Mouse (Mus musculus) kidney, embryonic 15.5 days (tissue): ENCODE results near the gene Obsl1. TPM values are rescaled to one million over a fixed set of nuclear protein-coding genes. Genes with fewer than 3 reads are reported as not detected.

ENCODE experiments used
- ATAC-seq: fragments of 200-750 bp; cut with Nextera tagmentation; replicated peaks from 2 replicates; pipeline ENCODE4 v1.8.0; 2017; ENCODE audit warnings: moderate TSS enrichment; ENCODE audit not compliant: low FRiP score
- H3K27ac ChIP-seq: fragments of 300-500 bp; sonication (generic); 2 replicates; pipeline ENCODE4 v1.5.1; 2015; ENCODE audit warnings: mild to moderate bottlenecking, inconsistent platforms
- H3K27me3 ChIP-seq: fragments of 300-500 bp; sonication (generic); 2 replicates; pipeline ENCODE4 v1.6.1; 2015; ENCODE audit warnings: inconsistent platforms
- H3K36me3 ChIP-seq: fragments of 300-500 bp; sonication (generic); 2 replicates; pipeline ENCODE4 v1.6.1; 2015; ENCODE audit warnings: inconsistent platforms
- H3K4me1 ChIP-seq: fragments of 300-500 bp; sonication (generic); 2 replicates; pipeline ENCODE4 v1.6.1; 2015; ENCODE audit warnings: inconsistent platforms
- H3K4me2 ChIP-seq: fragments of 300-500 bp; sonication (generic); 2 replicates; pipeline ENCODE4 v1.6.1; 2015; ENCODE audit warnings: moderate library complexity, mild to moderate bottlenecking, inconsistent platforms
- H3K4me3 ChIP-seq: fragments of 300-500 bp; sonication (generic); replicated peaks from 2 replicates; pipeline ENCODE4 v1.5.1; 2015; ENCODE audit warnings: mild to moderate bottlenecking, inconsistent platforms
- H3K9ac ChIP-seq: fragments of 300-500 bp; sonication (generic); 2 replicates; pipeline ENCODE4 v1.6.1; 2015; ENCODE audit warnings: mild to moderate bottlenecking, inconsistent platforms
- H3K9me3 ChIP-seq: fragments of 300-500 bp; sonication (generic); replicated peaks from 2 replicates; pipeline ENCODE4 v1.6.1; 2016; ENCODE audit warnings: inconsistent platforms
- WGBS: fragments of 180-500 bp; shearing (Covaris S2); methylation state at CpG from one replicate; pipeline ENCODE4 v1.1.7; 2015; ENCODE audit warnings: mixed read lengths; 5-methylcytosine and 5-hydroxymethylcytosine counted together
- polyA plus RNA-seq: library from polyadenylated mRNA; unstranded; fragments of >200 nt; fragmentation: Nextera tagmentation; extraction: Ambion mirVana; gene quantifications from 2 replicates; pipeline ENCODE4 v1.2.1, GENCODE M21; 2015

Gene Obsl1
- polyA plus RNA-seq, 1 experiment from 2014 or later, result 80.1 TPM

- Histone ChIP-seq H3K4me3 (no peak overlapping the region), H3K4me2 (no peak overlapping the region), H3K27ac (no peak overlapping the region), H3K4me1 (peaks cover 9% of the 10 kb centered on the region; the same call in 1 of the 2 replicates), H3K9ac (no peak overlapping the region), H3K27me3 (no peaks in the 10 kb centered on the region), H3K9me3 (no peaks in the 10 kb centered on the region), H3K36me3 (peaks cover 32% of the 10 kb centered on the region)
- 65% methylated on average over 9 of the region's 9 CpGs for WGBS
- ATAC-seq, result no peak
These were observed 32.4 kb upstream of the Obsl1 start for GRCm38 (mm10) chr1:75538597-75539190.

GRCm38 (mm10) chr1:75537587-75537986 is 31.3 kb upstream of the Obsl1 start:
- Histone ChIP-seq H3K27ac (no peak overlapping the region), H3K4me2 (no peak overlapping the region), H3K27me3 (no peaks in the 10 kb centered on the region), H3K9ac (no peak overlapping the region), H3K4me1 (peaks cover 19% of the 10 kb centered on the region), H3K4me3 (no peak overlapping the region), H3K36me3 (peaks cover 43% of the 10 kb centered on the region), H3K9me3 (no peaks in the 10 kb centered on the region)
- 60% methylated on average over 2 of the region's 2 CpGs for WGBS
- no peak for ATAC-seq

- H3K36me3 ChIP-seq, result peaks cover 62% of the 10 kb centered on the region
- peak overlapping the region; percentile 66 for H3K27ac ChIP-seq
- peak; percentile 61 for ATAC-seq
- no peak overlapping the region for H3K9ac ChIP-seq
- H3K4me1 ChIP-seq, result peaks cover 21% of the 10 kb centered on the region
- no peaks in the 10 kb centered on the region for H3K27me3 ChIP-seq
- no peak overlapping the region for H3K4me3 ChIP-seq
- H3K9me3 ChIP-seq, result no peaks in the 10 kb centered on the region
- no peak overlapping the region for H3K4me2 ChIP-seq
- WGBS, result 71% methylated on average over 19 of the region's 19 CpGs
These were observed 27.3 kb upstream of the Obsl1 start for GRCm38 (mm10) chr1:75533325-75534252.

- no peaks in the 10 kb centered on the region for H3K9me3 ChIP-seq
- H3K27me3 ChIP-seq, result no peaks in the 10 kb centered on the region
- peak; percentile 68 for ATAC-seq
- no peak overlapping the region for H3K9ac ChIP-seq
- 58% methylated on average over 19 of the region's 19 CpGs for WGBS
- peaks cover 21% of the 10 kb centered on the region for H3K4me1 ChIP-seq
- no peak overlapping the region for H3K4me2 ChIP-seq
- H3K36me3 ChIP-seq, result peaks cover 71% of the 10 kb centered on the region
- no peak overlapping the region for H3K4me3 ChIP-seq
- H3K27ac ChIP-seq, result peak overlapping the region; percentile 66
These were observed 26.3 kb upstream of the Obsl1 start for GRCm38 (mm10) chr1:75532280-75533172.

GRCm38 (mm10) chr1:75530546-75530945 is 24.3 kb upstream of the Obsl1 start:
- WGBS, result 79% methylated on average over 4 of the region's 4 CpGs
- Histone ChIP-seq H3K9me3 (no peaks in the 10 kb centered on the region), H3K9ac (no peak overlapping the region), H3K27ac (no peak overlapping the region), H3K4me2 (no peak overlapping the region), H3K4me1 (peaks cover 21% of the 10 kb centered on the region), H3K36me3 (peaks cover 74% of the 10 kb centered on the region), H3K27me3 (no peaks in the 10 kb centered on the region), H3K4me3 (no peak overlapping the region)
- ATAC-seq, result no peak

GRCm38 (mm10) chr1:75524679-75525078 is 18.4 kb upstream of the Obsl1 start:
- Histone ChIP-seq H3K27me3 (no peaks in the 10 kb centered on the region), H3K36me3 (peaks cover 44% of the 10 kb centered on the region), H3K4me2 (no peak overlapping the region), H3K9ac (0 out of 2 replicates have a peak overlapping the region, but pooled peaks have one; percentile 3), H3K4me3 (no peak overlapping the region), H3K27ac (no peak overlapping the region), H3K4me1 (peaks cover 19% of the 10 kb centered on the region), H3K9me3 (no peaks in the 10 kb centered on the region)
- no peak for ATAC-seq
- 82% methylated on average over 7 of the region's 7 CpGs for WGBS

GRCm38 (mm10) chr1:75521321-75522031 is 15.2 kb upstream of the Obsl1 start, which contains the start of gene Stk11ip:
Gene Stk11ip (plus strand): TSS chr1:75521529.
- peak within 1 kb of the TSS; percentile 51 for H3K9ac ChIP-seq
- H3K27me3 ChIP-seq, result no peaks in the 10 kb centered on the region
- WGBS, result under 1% methylated on average over 46 of the region's 46 CpGs
- H3K4me2 ChIP-seq, result peak within 1 kb of the TSS; percentile 68
- H3K4me1 ChIP-seq, result peaks cover 30% of the 10 kb centered on the region
- H3K9me3 ChIP-seq, result no peaks in the 10 kb centered on the region
- peaks cover 14% of the 10 kb centered on the region for H3K36me3 ChIP-seq
- peak; percentile 97 for ATAC-seq
- H3K4me3 ChIP-seq, result peak within 1 kb of the TSS; percentile 71
- H3K27ac ChIP-seq, result peak within 1 kb of the TSS; percentile 96

GRCm38 (mm10) chr1:75519576-75519975 is 13.3 kb upstream of the Obsl1 start:
- no peak overlapping the region for H3K4me2 ChIP-seq
- 61% methylated on average over 5 of the region's 5 CpGs for WGBS
- H3K27me3 ChIP-seq, result no peaks in the 10 kb centered on the region
- H3K9ac ChIP-seq, result no peak overlapping the region
- H3K9me3 ChIP-seq, result no peaks in the 10 kb centered on the region
- H3K36me3 ChIP-seq, result no peaks in the 10 kb centered on the region
- H3K27ac ChIP-seq, result peak overlapping the region; percentile 96
- no peak overlapping the region for H3K4me3 ChIP-seq
- H3K4me1 ChIP-seq, result peaks cover 30% of the 10 kb centered on the region
- no peak for ATAC-seq

GRCm38 (mm10) chr1:75518427-75518826 is 12.2 kb upstream of the Obsl1 start:
- H3K36me3 ChIP-seq, result no peaks in the 10 kb centered on the region
- ATAC-seq, result no peak
- WGBS, result 93% methylated on average over 4 of the region's 4 CpGs

GRCm38 (mm10) chr1:75517984-75518383 is 11.7 kb upstream of the Obsl1 start:
- 69% methylated on average over 3 of the region's 4 CpGs for WGBS
- peak overlapping the region; percentile 64 for H3K27ac ChIP-seq

More at GRCm38 (mm10) chr1:75518427-75518826, 12.2 kb upstream of the Obsl1 start:
- Histone ChIP-seq H3K4me3 (no peak overlapping the region), H3K4me2 (no peak overlapping the region), H3K27ac (peak overlapping the region; percentile 64), H3K9ac (no peak overlapping the region), H3K4me1 (peaks cover 30% of the 10 kb centered on the region), H3K9me3 (no peaks in the 10 kb centered on the region), H3K27me3 (no peaks in the 10 kb centered on the region)

GRCm38 (mm10) chr1:75516703-75517380 is 10.6 kb upstream of the Obsl1 start:
- H3K4me1 ChIP-seq, result peaks cover 21% of the 10 kb centered on the region
- H3K9me3 ChIP-seq, result no peaks in the 10 kb centered on the region
- no peak for ATAC-seq
- H3K27me3 ChIP-seq, result no peaks in the 10 kb centered on the region
- no peak overlapping the region for H3K27ac ChIP-seq
- H3K9ac ChIP-seq, result no peak overlapping the region
- no peak overlapping the region for H3K4me3 ChIP-seq
- H3K4me2 ChIP-seq, result no peak overlapping the region
- WGBS, result 77% methylated on average over 15 of the region's 15 CpGs
- H3K36me3 ChIP-seq, result no peaks in the 10 kb centered on the region

More at GRCm38 (mm10) chr1:75517984-75518383, 11.7 kb upstream of the Obsl1 start:
- no peak overlapping the region for H3K4me3 ChIP-seq
- no peak for ATAC-seq
- H3K4me2 ChIP-seq, result no peak overlapping the region
- no peaks in the 10 kb centered on the region for H3K27me3 ChIP-seq
- H3K9me3 ChIP-seq, result no peaks in the 10 kb centered on the region
- H3K4me1 ChIP-seq, result peaks cover 30% of the 10 kb centered on the region
- no peak overlapping the region for H3K9ac ChIP-seq
- H3K36me3 ChIP-seq, result no peaks in the 10 kb centered on the region
